Mouse (Mus musculus): Measurements from ENCODE around the gene Cyth1.

- TF ChIP-seq POLR2A (IDR thresholded peaks at IDR 0.05; ENCODE audit: insufficient read length, low read depth) (no peak), MYOD1 (IDR thresholded peaks at IDR 0.05; ENCODE audit: control insufficient read depth in 1 of 3, insufficient read length in 2 of 3, low read depth in 2 of 3) (no peak), POLR2AphosphoS2 (IDR thresholded peaks at IDR 0.05; ENCODE audit: insufficient read length, low read depth) (no peak), USF1 (IDR thresholded peaks at IDR 0.05; ENCODE audit: low read depth) (no peak), MYOG (IDR thresholded peaks at IDR 0.05; ENCODE audit: control insufficient read depth in 1 of 3, insufficient read depth in 1 of 3, insufficient read length in 2 of 3, low read depth in 2 of 3) (peak in 1 of 3 experiments; percentile 32), MAX (IDR thresholded peaks at IDR 0.05; ENCODE audit: low read depth) (no peak), TCF12 (IDR thresholded peaks at IDR 0.05; ENCODE audit: insufficient read depth, poor library complexity, severe bottlenecking) (no peak), CEBPB (IDR thresholded peaks at IDR 0.05; ENCODE audit: insufficient read depth, poor library complexity, severe bottlenecking) (no peak), E2F4 (IDR thresholded peaks at IDR 0.05; ENCODE audit: insufficient read depth) (no peak), SRF (IDR thresholded peaks at IDR 0.05; ENCODE audit: control insufficient read depth, insufficient read length, low read depth) (no peak), TCF3 (IDR thresholded peaks at IDR 0.05; ENCODE audit: insufficient read length, low read depth) (no peak), REST (IDR thresholded peaks at IDR 0.05; ENCODE audit: insufficient read depth, insufficient read length) (no peak)
Measured at GRCm38 (mm10) chr11:118193390-118194147, 54.8 kb downstream of the Cyth1 start.

All from myocyte (in vitro differentiated cells).